Mouse (Mus musculus): ENCODE results near the gene Cnga1. TPM values are rescaled to one million over a fixed set of nuclear protein-coding genes. Genes with fewer than 3 reads are reported as not detected.

Cnga1 gene
- polyA plus RNA-seq, 1 experiment from 2014 or later = not detected

DNA sequence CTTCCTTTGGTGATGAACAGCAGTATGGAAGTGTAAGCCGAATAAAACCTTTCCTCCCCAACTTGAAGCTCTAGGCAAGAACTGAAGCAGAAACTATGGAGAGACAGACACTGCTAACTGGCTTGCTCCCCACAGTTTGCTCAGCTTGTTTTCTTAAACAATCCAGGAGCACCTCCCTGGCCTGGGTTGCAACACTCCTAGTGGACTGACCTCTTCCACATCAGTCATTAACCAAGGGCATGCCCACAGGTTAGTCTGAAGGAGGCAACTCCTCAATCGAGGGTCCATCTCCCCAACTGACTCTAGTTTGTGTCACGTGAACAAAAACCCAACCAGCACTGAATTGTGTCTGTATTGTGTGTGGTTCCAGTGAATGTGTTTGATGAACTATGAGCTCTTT is 20.8 kb upstream of the Cnga1 start:
- Histone ChIP-seq H3K27ac (replicated peaks; ENCODE audit: low read depth, low read length) (no peak overlapping the region), H3K4me3 (ENCODE audit: low read depth, low read length) (no peak overlapping the region), H3K36me3 (ENCODE audit: control insufficient read depth, insufficient read depth, low read length) (no peaks in the 10 kb centered on the region), H3K27me3 (replicated peaks; ENCODE audit: control insufficient read depth, insufficient read depth, low read length) (no peaks in the 10 kb centered on the region), H3K4me1 (ENCODE audit: control insufficient read depth, insufficient read depth, low read length) (no peaks in the 10 kb centered on the region), H3K9ac (ENCODE audit: low read depth, low read length) (no peak overlapping the region), H3K9me3 (ENCODE audit: control insufficient read depth, low read length) (no peaks in the 10 kb centered on the region), H3K4me2 (ENCODE audit: low read depth, low read length) (no peak overlapping the region)
- DNase-seq (ENCODE audit: low spot score) = no peak
- ATAC-seq (ENCODE audit: low read depth) = no peak
- WGBS = 51% methylated on average over 3 of the region's 3 CpGs

DNA sequence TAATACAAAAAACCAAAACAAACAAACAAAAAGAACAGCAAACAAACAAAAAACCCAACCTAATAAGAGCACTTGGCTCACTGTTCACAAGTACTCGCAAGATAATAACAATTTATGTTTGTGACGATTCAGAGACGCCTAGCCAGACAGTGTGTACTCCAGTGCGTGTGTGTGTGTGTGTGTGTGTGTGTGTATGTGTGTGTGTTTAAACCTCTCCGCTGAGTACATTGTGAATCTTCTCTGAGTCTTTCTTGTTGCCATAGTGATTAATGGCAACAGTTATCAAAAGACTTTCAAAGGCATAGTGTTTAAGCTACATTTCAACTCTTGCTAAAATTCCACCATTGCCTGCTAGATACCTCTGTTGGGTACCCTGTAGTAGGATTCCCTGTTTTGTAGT is 20.1 kb upstream of the Cnga1 start:
- Histone ChIP-seq H3K4me1 (ENCODE audit: control insufficient read depth, insufficient read depth, low read length) (no peaks in the 10 kb centered on the region), H3K9ac (ENCODE audit: low read depth, low read length) (no peak overlapping the region), H3K4me2 (ENCODE audit: low read depth, low read length) (no peak overlapping the region), H3K36me3 (ENCODE audit: control insufficient read depth, insufficient read depth, low read length) (no peaks in the 10 kb centered on the region), H3K4me3 (ENCODE audit: low read depth, low read length) (no peak overlapping the region), H3K27me3 (replicated peaks; ENCODE audit: control insufficient read depth, insufficient read depth, low read length) (no peaks in the 10 kb centered on the region), H3K27ac (replicated peaks; ENCODE audit: low read depth, low read length) (no peak overlapping the region), H3K9me3 (ENCODE audit: control insufficient read depth, low read length) (no peaks in the 10 kb centered on the region)
- 89% methylated on average over 5 of the region's 5 CpGs for WGBS
- DNase-seq (ENCODE audit: low spot score) = no peak
- ATAC-seq (ENCODE audit: low read depth) = no peak

DNA sequence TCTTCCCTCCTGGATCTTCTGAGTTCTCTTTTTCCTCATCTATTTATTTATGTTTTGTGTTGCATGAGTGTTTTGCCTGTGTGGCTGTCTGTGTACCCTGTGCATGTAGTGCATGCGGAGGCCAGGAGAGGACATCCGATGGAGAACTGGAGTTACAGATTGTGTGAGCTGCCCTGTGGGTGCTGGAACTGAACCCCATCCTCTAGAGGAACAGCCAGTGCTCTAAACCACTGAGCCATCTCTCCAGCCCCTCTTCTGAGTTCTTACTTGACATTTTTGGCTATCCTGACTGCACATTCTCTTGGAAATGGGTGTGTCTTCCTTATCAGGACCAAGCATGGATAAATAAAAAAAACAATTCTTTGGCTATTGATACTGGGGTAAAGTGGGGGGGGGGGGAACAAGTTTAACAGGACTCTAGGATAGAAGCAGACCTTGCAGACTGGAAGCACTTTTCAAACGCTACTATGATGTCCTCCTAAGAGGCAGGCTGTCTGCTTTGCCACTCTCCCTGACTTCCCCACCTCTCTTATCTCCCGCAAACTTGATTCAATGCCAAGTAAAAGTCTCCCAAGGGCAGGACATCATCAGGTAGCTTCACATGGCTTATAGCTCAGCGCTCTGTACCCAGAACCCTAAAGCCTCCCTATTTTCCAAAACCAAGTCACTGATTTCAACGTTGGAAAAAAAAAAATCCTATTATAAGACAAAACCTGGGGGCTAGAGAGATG is 17.1 kb upstream of the Cnga1 start:
- no peak overlapping the region for H3K4me2 ChIP-seq (ENCODE audit: low read depth, low read length)

DNA sequence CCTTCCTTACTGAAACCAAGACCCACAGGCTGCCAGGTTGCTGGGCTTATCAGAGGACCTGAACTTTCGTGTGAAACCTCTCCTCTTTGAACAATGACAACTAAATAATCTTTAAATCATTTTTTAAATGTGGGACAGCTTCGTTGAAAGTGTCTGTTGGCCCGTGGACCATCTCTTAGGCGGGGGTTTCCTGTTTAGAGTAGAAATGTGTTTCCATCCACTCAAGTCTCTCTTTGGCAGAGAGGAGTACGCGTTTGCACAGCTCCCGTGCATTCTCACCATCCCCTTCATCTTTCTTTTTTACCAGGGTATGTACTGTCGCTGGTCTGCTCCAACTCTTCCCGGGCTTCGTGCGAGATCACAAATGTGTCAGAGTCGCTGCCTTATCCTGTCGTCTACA is 14.3 kb upstream of the Cnga1 start:
- Histone ChIP-seq H3K4me1 (ENCODE audit: control insufficient read depth, insufficient read depth, low read length) (0 out of 2 replicates have a peak, but pooled peaks cover 5% of the 10 kb centered on the region), H3K27ac (replicated peaks; ENCODE audit: low read depth, low read length) (no peak overlapping the region), H3K36me3 (ENCODE audit: control insufficient read depth, insufficient read depth, low read length) (no peaks in the 10 kb centered on the region), H3K4me2 (ENCODE audit: low read depth, low read length) (no peak overlapping the region), H3K9ac (ENCODE audit: low read depth, low read length) (no peak overlapping the region), H3K27me3 (replicated peaks; ENCODE audit: control insufficient read depth, insufficient read depth, low read length) (no peaks in the 10 kb centered on the region), H3K4me3 (ENCODE audit: low read depth, low read length) (no peak overlapping the region), H3K9me3 (ENCODE audit: control insufficient read depth, low read length) (no peaks in the 10 kb centered on the region)
- DNase-seq (ENCODE audit: low spot score) = no peak
- 87% methylated on average over 13 of the region's 13 CpGs for WGBS
- ATAC-seq (ENCODE audit: low read depth) = no peak

More for the DNA sequence above, 17.1 kb upstream of the Cnga1 start:
- ATAC-seq (ENCODE audit: low read depth) (no peak), DNase-seq (ENCODE audit: low spot score) (no peak)
- no peaks in the 10 kb centered on the region for H3K27me3 ChIP-seq (replicated peaks; ENCODE audit: control insufficient read depth, insufficient read depth, low read length)
- H3K27ac ChIP-seq (replicated peaks; ENCODE audit: low read depth, low read length) = no peak overlapping the region
- H3K9me3 ChIP-seq (ENCODE audit: control insufficient read depth, low read length) = no peaks in the 10 kb centered on the region
- no peaks in the 10 kb centered on the region for H3K36me3 ChIP-seq (ENCODE audit: control insufficient read depth, insufficient read depth, low read length)
- no peak overlapping the region for H3K4me3 ChIP-seq (ENCODE audit: low read depth, low read length)
- no peak overlapping the region for H3K9ac ChIP-seq (ENCODE audit: low read depth, low read length)
- 83% methylated on average over 6 of the region's 6 CpGs for WGBS
- 0 out of 2 replicates have a peak, but pooled peaks cover 4% of the 10 kb centered on the region for H3K4me1 ChIP-seq (ENCODE audit: control insufficient read depth, insufficient read depth, low read length)

DNA sequence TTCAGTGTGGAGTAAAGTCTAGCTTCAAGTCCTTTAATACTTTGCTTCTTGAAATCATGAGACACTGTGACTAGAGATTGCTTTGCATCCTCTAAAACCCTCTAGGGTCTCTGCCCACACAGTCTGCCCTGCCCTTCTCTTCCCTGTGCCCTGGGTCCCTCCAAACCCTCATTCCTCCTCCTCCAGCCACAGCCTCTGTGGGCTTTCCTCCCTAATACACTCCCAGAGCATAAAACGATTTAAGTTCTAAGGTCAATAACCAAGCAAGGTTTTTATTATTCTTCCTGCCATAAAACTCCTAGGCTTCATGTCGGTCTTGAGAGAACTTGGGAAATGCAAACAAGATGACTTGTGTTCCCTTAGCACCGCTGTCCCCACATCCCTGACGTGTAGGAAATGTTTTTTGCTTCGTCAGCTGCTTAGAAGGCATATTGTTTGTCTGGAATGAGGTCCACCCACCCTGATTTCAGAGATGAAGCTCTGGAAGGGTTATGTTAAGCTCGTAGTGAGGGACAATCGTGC is 12.3 kb upstream of the Cnga1 start:
- H3K9me3 ChIP-seq (ENCODE audit: control insufficient read depth, low read length) = no peaks in the 10 kb centered on the region
- DNase-seq (ENCODE audit: low spot score) (no peak), ATAC-seq (ENCODE audit: low read depth) (no peak)
- no peaks in the 10 kb centered on the region for H3K27me3 ChIP-seq (replicated peaks; ENCODE audit: control insufficient read depth, insufficient read depth, low read length)
- H3K4me2 ChIP-seq (ENCODE audit: low read depth, low read length) = no peak overlapping the region
- no peak overlapping the region for H3K4me3 ChIP-seq (ENCODE audit: low read depth, low read length)
- H3K9ac ChIP-seq (ENCODE audit: low read depth, low read length) = no peak overlapping the region
- H3K27ac ChIP-seq (replicated peaks; ENCODE audit: low read depth, low read length) = no peak overlapping the region
- 35% methylated on average over 7 of the region's 7 CpGs for WGBS
- H3K4me1 ChIP-seq (ENCODE audit: control insufficient read depth, insufficient read depth, low read length) = 0 out of 2 replicates have a peak, but pooled peaks cover 5% of the 10 kb centered on the region
- H3K36me3 ChIP-seq (ENCODE audit: control insufficient read depth, insufficient read depth, low read length) = no peaks in the 10 kb centered on the region

DNA sequence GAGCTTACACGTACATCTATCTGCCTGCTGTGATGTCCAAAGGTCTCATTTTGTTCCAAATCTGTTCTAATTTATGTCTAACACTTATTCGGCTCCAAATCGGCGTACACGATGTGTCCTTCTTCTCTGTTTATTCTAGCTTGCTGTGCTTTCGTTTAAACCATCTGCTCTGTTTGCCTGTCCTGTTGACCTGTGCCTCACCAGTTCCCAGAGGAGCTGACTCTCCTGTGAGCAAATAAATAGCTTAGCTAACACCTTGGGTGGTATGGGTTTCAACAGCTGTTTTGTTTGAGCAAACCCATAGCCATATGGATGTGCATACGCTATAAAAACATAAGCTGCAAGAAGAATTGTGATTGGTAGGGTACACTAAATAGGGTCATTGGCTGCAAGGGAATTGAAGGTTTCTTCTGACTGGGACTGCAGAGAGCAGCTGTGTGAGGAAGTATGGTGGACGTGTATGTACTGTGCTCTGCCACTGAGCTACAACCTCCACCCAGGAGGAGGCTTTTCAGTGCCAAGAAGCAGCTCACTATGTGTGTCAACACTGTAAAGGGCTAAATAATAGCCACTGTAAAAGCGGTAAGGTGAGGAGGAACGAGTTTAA is 9.1 kb upstream of the Cnga1 start:
- 69% methylated on average over 10 of the region's 10 CpGs for WGBS
- no peak for DNase-seq (ENCODE audit: low spot score)

DNA sequence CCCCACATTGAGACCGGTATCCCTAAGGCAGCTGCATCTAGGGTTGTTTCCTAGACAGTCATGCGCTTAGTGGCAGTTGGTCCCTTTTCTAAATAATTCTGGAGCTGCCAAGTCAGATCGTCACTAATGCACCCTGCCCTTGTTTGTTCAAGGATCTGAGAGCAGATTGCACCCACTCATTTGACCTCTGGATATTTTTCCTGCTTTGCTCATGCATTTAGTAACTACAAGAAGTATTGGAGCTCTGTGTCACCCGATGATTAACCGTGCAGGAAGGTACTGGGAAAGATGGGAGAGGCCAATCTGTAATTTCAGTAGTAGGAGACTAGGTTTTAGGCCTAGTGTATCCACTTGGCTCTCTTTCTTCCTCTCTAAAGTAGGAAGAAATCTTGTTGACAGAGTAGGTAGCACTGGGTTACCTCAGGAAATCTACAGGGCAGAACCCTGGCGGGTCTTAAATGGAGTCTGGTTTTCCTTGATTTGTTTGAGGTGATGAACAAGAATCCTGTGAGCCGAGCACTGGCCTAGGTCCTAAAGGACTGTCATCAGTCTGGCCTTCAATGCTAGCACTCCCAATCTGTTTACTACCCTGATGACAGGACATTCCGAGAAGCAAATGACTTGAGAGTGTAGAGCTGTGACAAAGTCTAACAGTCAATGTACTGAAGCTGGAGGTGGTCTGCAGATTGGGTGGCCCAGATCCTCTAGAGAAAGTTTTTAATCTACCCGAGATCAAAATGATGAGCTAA is 5.1 kb upstream of the Cnga1 start:
- ATAC-seq (ENCODE audit: low read depth) (no peak), DNase-seq (ENCODE audit: low spot score) (no peak)
- H3K9me3 ChIP-seq (ENCODE audit: control insufficient read depth, low read length) = no peaks in the 10 kb centered on the region
- H3K27ac ChIP-seq (replicated peaks; ENCODE audit: low read depth, low read length) = no peak overlapping the region
- H3K4me2 ChIP-seq (ENCODE audit: low read depth, low read length) = no peak overlapping the region
- 79% methylated on average over 9 of the region's 9 CpGs for WGBS
- peaks cover 12% of the 10 kb centered on the region for H3K27me3 ChIP-seq (replicated peaks; ENCODE audit: control insufficient read depth, insufficient read depth, low read length)
- H3K4me1 ChIP-seq (ENCODE audit: control insufficient read depth, insufficient read depth, low read length) = peaks cover 4% of the 10 kb centered on the region
- no peaks in the 10 kb centered on the region for H3K36me3 ChIP-seq (ENCODE audit: control insufficient read depth, insufficient read depth, low read length)
- H3K4me3 ChIP-seq (ENCODE audit: low read depth, low read length) = no peak overlapping the region
- H3K9ac ChIP-seq (ENCODE audit: low read depth, low read length) = no peak overlapping the region

More for the DNA sequence above, 9.1 kb upstream of the Cnga1 start:
- Histone ChIP-seq H3K4me2 (ENCODE audit: low read depth, low read length) (no peak overlapping the region), H3K4me3 (ENCODE audit: low read depth, low read length) (no peak overlapping the region), H3K4me1 (ENCODE audit: control insufficient read depth, insufficient read depth, low read length) (0 out of 2 replicates have a peak, but pooled peaks cover 5% of the 10 kb centered on the region), H3K27me3 (replicated peaks; ENCODE audit: control insufficient read depth, insufficient read depth, low read length) (peaks cover 9% of the 10 kb centered on the region; the same call in 1 of the 2 replicates), H3K9ac (ENCODE audit: low read depth, low read length) (no peak overlapping the region), H3K36me3 (ENCODE audit: control insufficient read depth, insufficient read depth, low read length) (no peaks in the 10 kb centered on the region), H3K27ac (replicated peaks; ENCODE audit: low read depth, low read length) (no peak overlapping the region), H3K9me3 (ENCODE audit: control insufficient read depth, low read length) (no peaks in the 10 kb centered on the region)
- ATAC-seq (ENCODE audit: low read depth) = no peak

DNA sequence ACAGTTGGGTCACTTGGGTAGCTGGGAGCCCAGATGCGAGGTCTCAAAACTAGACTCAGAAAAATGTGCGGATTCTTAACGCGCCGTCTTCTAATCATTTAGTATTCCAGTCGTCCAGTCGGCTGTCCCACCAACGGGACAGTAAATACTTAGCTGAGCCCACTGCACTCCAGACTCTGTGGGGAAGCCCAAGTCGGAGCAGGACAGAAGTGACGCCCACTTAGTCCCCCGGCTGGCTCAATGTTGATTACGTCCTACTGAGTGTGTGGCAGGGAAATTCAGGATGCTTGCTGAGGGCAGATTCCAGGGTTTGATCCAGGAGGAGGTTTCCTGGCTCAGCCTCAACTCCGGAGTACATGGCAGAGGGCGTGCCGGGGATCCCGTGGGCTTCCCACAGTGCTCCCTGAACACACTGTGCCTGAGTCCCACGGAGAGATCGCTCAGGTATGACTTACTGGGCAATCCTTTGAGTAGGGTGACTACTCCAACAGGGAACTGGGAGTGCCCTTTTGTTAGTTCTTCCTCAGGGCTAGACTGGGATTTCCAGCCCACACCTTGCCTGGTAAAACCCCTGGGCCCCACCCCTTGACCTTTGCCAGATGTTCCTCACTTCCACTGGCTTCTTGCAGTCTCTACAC is 4.0 kb upstream of the Cnga1 start:
- H3K4me1 ChIP-seq (ENCODE audit: control insufficient read depth, insufficient read depth, low read length) = peaks cover 4% of the 10 kb centered on the region
- peak overlapping the region; percentile 50 for H3K4me3 ChIP-seq (ENCODE audit: low read depth, low read length)
- ATAC-seq (ENCODE audit: low read depth) = peak; percentile 35
- H3K4me2 ChIP-seq (ENCODE audit: low read depth, low read length) = peak overlapping the region; percentile 89
- peak overlapping the region; percentile 61 for H3K9ac ChIP-seq (ENCODE audit: low read depth, low read length)
- no peaks in the 10 kb centered on the region for H3K9me3 ChIP-seq (ENCODE audit: control insufficient read depth, low read length)
- H3K27ac ChIP-seq (replicated peaks; ENCODE audit: low read depth, low read length) = no peak overlapping the region
- H3K36me3 ChIP-seq (ENCODE audit: control insufficient read depth, insufficient read depth, low read length) = no peaks in the 10 kb centered on the region
- DNase-seq (ENCODE audit: low spot score) = no peak
- peaks cover 12% of the 10 kb centered on the region for H3K27me3 ChIP-seq (replicated peaks; ENCODE audit: control insufficient read depth, insufficient read depth, low read length)
- WGBS = 7% methylated on average over 18 of the region's 18 CpGs
